Mouse (Mus musculus): ENCODE results near the gene Lclat1.

DNA sequence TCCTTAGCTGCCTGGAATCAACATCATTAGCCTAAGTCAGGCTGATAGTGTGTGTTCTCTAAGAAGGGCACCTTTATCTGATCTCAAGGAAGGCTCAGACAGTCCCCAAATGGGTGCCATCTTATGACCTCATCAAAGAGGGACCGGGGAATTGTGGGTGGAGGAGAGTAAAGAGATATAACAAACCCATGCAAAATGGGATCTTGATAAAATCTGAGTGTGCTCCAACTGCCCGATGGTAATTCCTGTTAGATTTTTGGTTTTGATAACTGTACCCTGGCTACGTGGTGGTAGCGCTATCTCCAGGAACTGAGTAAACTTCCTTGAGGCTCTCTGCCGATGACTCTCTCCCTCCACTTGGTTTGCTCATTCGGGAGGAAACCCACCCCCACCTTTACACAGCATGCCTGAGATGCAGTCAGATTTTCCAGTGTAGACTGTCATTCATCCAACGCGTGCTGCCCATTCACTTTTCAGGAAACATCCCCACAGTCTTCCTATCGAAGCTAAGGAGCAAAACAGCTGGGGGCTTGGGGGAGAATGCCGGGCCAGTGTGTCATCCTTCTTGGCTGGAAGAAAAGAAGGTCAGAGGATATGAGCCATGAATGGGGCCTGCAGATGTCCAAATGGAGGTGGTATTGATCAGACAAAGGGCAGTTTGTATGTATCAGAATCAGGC is 145.6 kb downstream of the Lclat1 start:
- TF ChIP-seq CTCF (conservative IDR thresholded peaks at IDR 0.05 in 1 of 2, IDR thresholded peaks at IDR 0.05 in 1 of 2; ENCODE audit: low read depth in 2 of 2, low read length in 2 of 2) (no peak), POLR2A (IDR thresholded peaks at IDR 0.05; ENCODE audit: low read depth, low read length) (no peak), ZKSCAN1 (IDR thresholded peaks at IDR 0.05; ENCODE audit: borderline replicate concordance, low read depth, low read length) (no peak), SIN3A (IDR thresholded peaks at IDR 0.05; ENCODE audit: low read length) (no peak), EP300 (IDR thresholded peaks at IDR 0.05; ENCODE audit: low read length) (no peak), JUND (conservative IDR thresholded peaks at IDR 0.05; ENCODE audit: low read depth, low read length) (no peak), MAX (IDR thresholded peaks at IDR 0.05; ENCODE audit: low read length) (no peak), USF1 (IDR thresholded peaks at IDR 0.05; ENCODE audit: low read depth, low read length) (no peak), KAT2A (IDR thresholded peaks at IDR 0.05; ENCODE audit: insufficient replicate concordance, low read length) (no peak), PAX5 (IDR thresholded peaks at IDR 0.05; ENCODE audit: low read length) (no peak), TBP (conservative IDR thresholded peaks at IDR 0.05; ENCODE audit: low read depth, low read length) (no peak)

Measured in CH12.LX (cell line).